Mouse (Mus musculus) intestine, embryonic 15.5 days (tissue): Measurements from ENCODE around the gene BC052040. TPM values are rescaled to one million over a fixed set of nuclear protein-coding genes. Genes with fewer than 3 reads are reported as not detected.

Experiments used
- ATAC-seq: fragments of 200-750 bp; cut with Nextera tagmentation; 2 replicates; pipeline ENCODE4 v1.8.0; 2017; ENCODE audit warnings: moderate TSS enrichment, moderate library complexity
- H3K27ac ChIP-seq: fragments of 300-500 bp; sonication (generic); 2 replicates; pipeline ENCODE4 v1.5.1; 2015; ENCODE audit warnings: mild to moderate bottlenecking, inconsistent platforms
- H3K27me3 ChIP-seq: fragments of 300-500 bp; sonication (generic); replicated peaks from 2 replicates; pipeline ENCODE4 v1.6.1; 2015; ENCODE audit warnings: inconsistent platforms
- H3K36me3 ChIP-seq: fragments of 300-500 bp; sonication (generic); 2 replicates; pipeline ENCODE4 v1.6.1; 2015; ENCODE audit warnings: inconsistent platforms
- H3K4me1 ChIP-seq: fragments of 300-500 bp; sonication (generic); replicated peaks from 2 replicates; pipeline ENCODE4 v1.6.1; 2015; ENCODE audit warnings: inconsistent platforms
- H3K4me2 ChIP-seq: fragments of 300-500 bp; sonication (generic); replicated peaks from 2 replicates; pipeline ENCODE4 v1.6.1; 2015; ENCODE audit warnings: mild to moderate bottlenecking, inconsistent platforms
- H3K4me3 ChIP-seq: fragments of 300-500 bp; sonication (generic); replicated peaks from 2 replicates; pipeline ENCODE4 v1.5.1; 2015; ENCODE audit warnings: inconsistent platforms
- H3K9ac ChIP-seq: fragments of 300-500 bp; sonication (generic); 2 replicates; pipeline ENCODE4 v1.6.1; 2015; ENCODE audit warnings: inconsistent platforms
- H3K9me3 ChIP-seq: fragments of 300-500 bp; sonication (generic); 2 replicates; pipeline ENCODE4 v1.6.1; 2016; ENCODE audit warnings: inconsistent platforms
- WGBS: fragments of 180-500 bp; shearing (Covaris S2); methylation state at CpG from one replicate; pipeline ENCODE4 v1.1.7; 2015; 5-methylcytosine and 5-hydroxymethylcytosine counted together
- polyA plus RNA-seq: library from polyadenylated mRNA; unstranded; fragments of >200 nt; fragmentation: Nextera tagmentation; extraction: Ambion mirVana; gene quantifications from 2 replicates; pipeline ENCODE4 v1.2.1, GENCODE M21; 2015

BC052040 gene
- polyA plus RNA-seq, 1 experiment from 2014 or later = 14.1 TPM

- 28% methylated on average over 18 of the region's 18 CpGs for WGBS
- H3K4me3 ChIP-seq = 0 out of 2 replicates have a peak overlapping the region, but pooled peaks have one; percentile 16
- peak overlapping the region; percentile 58; the same call in 1 of the 2 replicates for H3K27ac ChIP-seq
- H3K27me3 ChIP-seq = no peaks in the 10 kb centered on the region
- H3K9ac ChIP-seq = peak overlapping the region; percentile 44; the same call in 1 of the 2 replicates
- H3K4me2 ChIP-seq = peak overlapping the region; percentile 55
- peaks cover 12% of the 10 kb centered on the region; the same call in 1 of the 2 replicates for H3K4me1 ChIP-seq
- ATAC-seq = no peak
- no peaks in the 10 kb centered on the region for H3K36me3 ChIP-seq
- no peaks in the 10 kb centered on the region for H3K9me3 ChIP-seq
Measured at GRCm38 (mm10) chr2:115579171-115579900, 2.2 kb upstream of the BC052040 start.

DNA sequence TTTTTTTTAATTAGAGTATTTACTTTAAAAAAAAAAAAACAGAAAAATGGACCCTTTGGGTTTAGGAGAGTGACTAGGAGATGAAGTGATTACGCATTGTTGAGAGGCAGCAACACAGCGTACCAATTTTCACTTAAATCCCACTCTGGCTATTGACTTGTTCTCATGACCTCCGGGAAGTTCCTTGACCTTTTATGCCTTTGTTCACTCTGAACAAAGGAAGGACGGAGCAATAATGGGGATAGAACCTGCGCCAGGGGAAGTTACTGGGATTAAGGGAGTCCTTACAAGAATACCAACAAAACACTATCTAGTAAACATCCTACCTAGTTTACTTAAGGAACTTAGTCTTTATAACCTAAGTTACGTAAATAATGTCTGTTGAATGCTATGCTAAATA, 1.5 kb upstream of the BC052040 start:
- ATAC-seq = no peak
- Histone ChIP-seq H3K27me3 (no peaks in the 10 kb centered on the region), H3K4me1 (peaks cover 12% of the 10 kb centered on the region; the same call in 1 of the 2 replicates), H3K4me2 (peak overlapping the region; percentile 55; the same call in 1 of the 2 replicates), H3K9ac (no peak overlapping the region), H3K9me3 (no peaks in the 10 kb centered on the region), H3K4me3 (no peak overlapping the region), H3K27ac (0 out of 2 replicates have a peak overlapping the region, but pooled peaks have one; percentile 58), H3K36me3 (no peaks in the 10 kb centered on the region)
- 44% methylated on average over 6 of the region's 6 CpGs for WGBS

- WGBS = 66% methylated on average over 10 of the region's 10 CpGs
- Histone ChIP-seq H3K27ac (peak overlapping the region; percentile 83), H3K4me3 (peak overlapping the region; percentile 67), H3K9me3 (no peaks in the 10 kb centered on the region), H3K4me2 (peak overlapping the region; percentile 68), H3K4me1 (peaks cover 12% of the 10 kb centered on the region; the same call in 1 of the 2 replicates), H3K27me3 (no peaks in the 10 kb centered on the region), H3K36me3 (no peaks in the 10 kb centered on the region), H3K9ac (peak overlapping the region; percentile 79)
- no peak for ATAC-seq
Measured at GRCm38 (mm10) chr2:115581989-115582608, 583 bp downstream of the BC052040 start.

GRCm38 (mm10) chr2:115583776-115584175, 2.3 kb downstream of the BC052040 start:
- Histone ChIP-seq H3K4me3 (no peak overlapping the region), H3K9ac (no peak overlapping the region), H3K9me3 (no peaks in the 10 kb centered on the region), H3K36me3 (no peaks in the 10 kb centered on the region), H3K27me3 (no peaks in the 10 kb centered on the region), H3K4me2 (no peak overlapping the region), H3K27ac (no peak overlapping the region), H3K4me1 (peaks cover 12% of the 10 kb centered on the region; the same call in 1 of the 2 replicates)
- no peak for ATAC-seq

GRCm38 (mm10) chr2:115590602-115591001, 9.1 kb downstream of the BC052040 start:
- no peaks in the 10 kb centered on the region for H3K27me3 ChIP-seq
- no peak overlapping the region for H3K27ac ChIP-seq
- no peaks in the 10 kb centered on the region for H3K36me3 ChIP-seq
- H3K4me3 ChIP-seq = no peak overlapping the region
- H3K4me2 ChIP-seq = no peak overlapping the region
- WGBS = 71% methylated on average over 2 of the region's 2 CpGs
- no peaks in the 10 kb centered on the region for H3K9me3 ChIP-seq
- ATAC-seq = no peak
- no peak overlapping the region for H3K9ac ChIP-seq
- peaks cover 11% of the 10 kb centered on the region for H3K4me1 ChIP-seq

- H3K4me1 ChIP-seq = peaks cover 11% of the 10 kb centered on the region
- H3K27ac ChIP-seq = 0 out of 2 replicates have a peak overlapping the region, but pooled peaks have one; percentile 13
- H3K9me3 ChIP-seq = no peaks in the 10 kb centered on the region
- H3K27me3 ChIP-seq = no peaks in the 10 kb centered on the region
- no peak overlapping the region for H3K4me2 ChIP-seq
- 46% methylated on average over 2 of the region's 2 CpGs for WGBS
- no peaks in the 10 kb centered on the region for H3K36me3 ChIP-seq
- no peak overlapping the region for H3K9ac ChIP-seq
- no peak overlapping the region for H3K4me3 ChIP-seq
- peak; percentile 71 for ATAC-seq
Measured at GRCm38 (mm10) chr2:115592651-115593119, 11.2 kb downstream of the BC052040 start.

DNA sequence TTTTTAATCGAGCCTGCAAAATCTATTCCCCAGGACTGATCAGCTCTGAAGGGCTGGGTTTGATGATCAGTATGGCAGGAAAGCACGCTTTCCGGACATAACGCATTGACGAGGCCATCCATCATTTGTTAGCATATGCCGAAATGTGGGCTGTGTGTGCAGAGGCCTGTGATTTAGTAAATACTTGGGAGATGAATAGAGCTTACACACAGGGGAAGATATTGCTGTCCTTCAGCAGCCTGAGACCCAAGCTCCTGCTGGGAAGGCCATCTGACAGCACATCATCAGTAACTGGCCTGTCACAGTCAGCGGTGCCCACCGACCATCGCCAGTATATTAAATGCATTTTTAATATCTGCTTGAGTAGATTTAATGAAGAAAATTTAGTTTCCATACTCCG, 15.5 kb downstream of the BC052040 start:
- H3K4me3 ChIP-seq = no peak overlapping the region
- H3K4me2 ChIP-seq = no peak overlapping the region
- H3K27ac ChIP-seq = no peak overlapping the region
- H3K9me3 ChIP-seq = no peaks in the 10 kb centered on the region
- no peaks in the 10 kb centered on the region for H3K27me3 ChIP-seq
- 74% methylated on average over 10 of the region's 10 CpGs for WGBS
- no peak overlapping the region for H3K9ac ChIP-seq
- no peak for ATAC-seq
- H3K4me1 ChIP-seq = peaks cover 13% of the 10 kb centered on the region; the same call in 1 of the 2 replicates
- H3K36me3 ChIP-seq = no peaks in the 10 kb centered on the region

DNA sequence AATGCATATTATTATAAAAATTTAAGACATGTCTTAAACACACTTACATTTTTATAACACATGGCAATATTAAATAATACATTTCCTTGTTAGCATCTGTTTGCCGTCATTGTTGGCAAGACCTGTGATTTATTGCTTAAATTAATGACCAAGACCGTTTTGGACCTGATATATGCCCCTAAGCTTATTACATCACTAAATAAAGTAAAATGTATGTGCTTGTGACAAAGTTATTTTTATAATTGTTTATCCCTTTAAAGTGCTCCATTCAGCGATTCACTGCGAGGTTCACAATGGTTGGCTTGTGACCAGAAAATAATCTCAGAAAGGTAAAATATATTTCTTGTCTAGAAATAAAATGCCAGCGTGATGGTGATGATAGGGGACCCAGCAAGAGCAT, 16.8 kb downstream of the BC052040 start:
- Histone ChIP-seq H3K9me3 (no peaks in the 10 kb centered on the region), H3K4me3 (no peak overlapping the region), H3K4me2 (no peak overlapping the region), H3K36me3 (no peaks in the 10 kb centered on the region), H3K4me1 (peaks cover 4% of the 10 kb centered on the region; the same call in 1 of the 2 replicates), H3K27me3 (no peaks in the 10 kb centered on the region), H3K27ac (no peak overlapping the region), H3K9ac (no peak overlapping the region)
- 30% methylated on average over 5 of the region's 5 CpGs for WGBS
- no peak for ATAC-seq

DNA sequence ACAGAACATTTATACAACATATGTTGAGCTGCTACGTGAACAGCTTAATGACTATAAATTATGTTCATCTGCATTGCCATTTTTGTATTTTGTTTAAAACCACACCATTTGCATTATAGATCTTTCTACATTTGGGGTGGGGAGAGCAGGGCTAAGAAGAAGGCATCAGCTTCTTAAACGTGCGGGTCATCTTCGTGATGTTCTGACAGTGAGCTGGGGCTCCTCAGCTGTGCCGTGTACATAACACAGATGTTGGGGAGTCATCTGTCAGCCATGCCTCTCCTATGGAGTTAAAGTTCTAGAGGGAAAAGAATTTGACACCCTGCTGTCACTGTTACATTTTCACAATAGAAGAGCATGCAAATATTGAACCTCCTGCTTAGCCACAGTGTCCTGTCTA, 19.2 kb downstream of the BC052040 start:
- Histone ChIP-seq H3K4me2 (no peak overlapping the region), H3K9me3 (no peaks in the 10 kb centered on the region), H3K9ac (no peak overlapping the region), H3K4me3 (no peak overlapping the region), H3K36me3 (no peaks in the 10 kb centered on the region), H3K27me3 (no peaks in the 10 kb centered on the region), H3K27ac (no peak overlapping the region), H3K4me1 (peaks cover 4% of the 10 kb centered on the region; the same call in 1 of the 2 replicates)
- 34% methylated on average over 5 of the region's 5 CpGs for WGBS
- ATAC-seq = 0 out of 2 replicates have a peak, but pooled peaks have one; percentile 31

GRCm38 (mm10) chr2:115601280-115601679, 19.8 kb downstream of the BC052040 start:
- Histone ChIP-seq H3K36me3 (no peaks in the 10 kb centered on the region), H3K27me3 (no peaks in the 10 kb centered on the region), H3K9me3 (no peaks in the 10 kb centered on the region), H3K27ac (no peak overlapping the region), H3K4me1 (peaks cover 4% of the 10 kb centered on the region; the same call in 1 of the 2 replicates), H3K4me2 (no peak overlapping the region), H3K9ac (no peak overlapping the region), H3K4me3 (no peak overlapping the region)
- 89% methylated on average over 1 of the region's 1 CpGs for WGBS
- ATAC-seq = no peak

- Histone ChIP-seq H3K4me2 (no peak overlapping the region), H3K9me3 (no peaks in the 10 kb centered on the region), H3K4me1 (peaks cover 4% of the 10 kb centered on the region; the same call in 1 of the 2 replicates), H3K27me3 (no peaks in the 10 kb centered on the region), H3K9ac (no peak overlapping the region), H3K36me3 (no peaks in the 10 kb centered on the region), H3K27ac (no peak overlapping the region), H3K4me3 (no peak overlapping the region)
- ATAC-seq = no peak
- WGBS = 94% methylated on average over 2 of the region's 2 CpGs
Measured at GRCm38 (mm10) chr2:115602116-115602515, 20.6 kb downstream of the BC052040 start.

DNA sequence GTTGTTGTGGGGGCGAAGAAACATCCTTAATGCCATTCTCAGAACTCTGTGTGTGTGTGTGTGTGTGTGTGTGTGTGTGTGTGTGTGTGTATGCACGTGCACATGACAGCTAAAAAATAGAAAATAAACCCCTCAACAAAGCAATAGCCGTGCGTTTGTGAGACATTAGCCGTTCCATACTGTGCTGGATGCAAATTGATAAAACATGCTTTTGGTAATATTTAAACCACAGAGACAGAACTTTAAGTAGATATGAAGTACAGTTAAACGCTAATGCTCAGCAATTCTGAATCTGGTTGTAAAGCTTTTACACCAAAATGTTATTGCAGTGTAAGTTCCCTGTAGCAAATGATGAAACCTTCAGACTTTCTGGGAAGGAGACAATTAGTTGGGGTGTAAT, 22.6 kb downstream of the BC052040 start:
- H3K4me2 ChIP-seq = no peak overlapping the region
- no peak overlapping the region for H3K9ac ChIP-seq
- H3K4me1 ChIP-seq = no peaks in the 10 kb centered on the region
- H3K27me3 ChIP-seq = no peaks in the 10 kb centered on the region
- no peak for ATAC-seq
- H3K9me3 ChIP-seq = no peaks in the 10 kb centered on the region
- H3K36me3 ChIP-seq = no peaks in the 10 kb centered on the region
- WGBS = 78% methylated on average over 6 of the region's 6 CpGs
- H3K4me3 ChIP-seq = no peak overlapping the region
- no peak overlapping the region for H3K27ac ChIP-seq
